Mouse (Mus musculus): ENCODE results near the gene Cdk9. TPM values are rescaled to one million over a fixed set of nuclear protein-coding genes. Genes with fewer than 3 reads are reported as not detected.

Cdk9 gene
- polyA plus RNA-seq, 1 experiment from 2014 or later, result 88.0 TPM

DNA sequence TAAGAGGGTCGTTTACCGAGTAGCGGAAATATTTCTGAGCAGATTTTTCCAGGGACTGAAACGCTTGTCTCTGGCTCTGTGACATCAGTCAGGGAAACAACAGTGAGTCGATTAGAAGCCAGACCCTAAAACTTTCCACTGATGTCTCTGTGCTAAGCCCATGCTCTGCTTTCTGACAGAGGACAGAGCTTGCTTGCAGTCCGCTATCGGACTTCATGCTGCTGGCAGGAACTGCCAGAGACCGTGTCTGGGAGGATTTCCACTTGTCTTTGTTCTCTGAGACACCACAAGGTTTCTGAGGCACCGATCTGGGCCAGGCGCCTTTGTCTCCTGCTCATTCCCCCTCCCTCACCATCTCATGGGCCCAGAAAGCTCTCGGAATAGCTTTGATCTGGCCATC is 45.1 kb downstream of the Cdk9 start:
- H3K9ac ChIP-seq (replicated peaks), result no peak overlapping the region
- H3K36me3 ChIP-seq, result no peaks in the 10 kb centered on the region
- H3K4me1 ChIP-seq, result no peaks in the 10 kb centered on the region
- 20% methylated on average over 11 of the region's 11 CpGs for WGBS
- no peak overlapping the region for H3K27ac ChIP-seq (replicated peaks)
- no peak overlapping the region for H3K4me2 ChIP-seq (replicated peaks)
- no peaks in the 10 kb centered on the region for H3K27me3 ChIP-seq
- H3K4me3 ChIP-seq, result no peak overlapping the region
- H3K9me3 ChIP-seq, result no peaks in the 10 kb centered on the region
- no peak for ATAC-seq (replicated peaks)

DNA sequence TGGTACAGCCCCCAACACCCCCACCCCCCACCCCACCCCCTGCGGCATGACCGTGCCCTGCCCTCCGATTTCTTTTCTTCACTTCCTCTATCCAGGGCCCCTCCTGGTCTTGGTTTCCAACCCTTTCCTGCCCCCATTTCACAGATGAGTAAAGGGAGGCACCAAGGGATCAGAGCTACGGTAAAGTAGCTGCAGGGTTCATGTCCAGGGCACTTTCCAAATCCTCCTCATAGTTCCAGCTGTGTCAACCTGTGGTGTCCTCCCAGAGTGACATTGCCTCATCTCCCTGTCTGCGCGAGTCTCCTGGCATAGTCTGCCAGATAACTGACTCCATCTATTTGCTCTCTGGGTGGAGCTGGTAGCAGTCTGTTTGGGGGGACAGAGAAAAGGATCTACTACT is 47.0 kb downstream of the Cdk9 start:
- no peaks in the 10 kb centered on the region for H3K36me3 ChIP-seq
- H3K9ac ChIP-seq (replicated peaks), result no peak overlapping the region
- H3K4me3 ChIP-seq, result no peak overlapping the region
- 92% methylated on average over 6 of the region's 6 CpGs for WGBS
- H3K4me1 ChIP-seq, result no peaks in the 10 kb centered on the region
- no peak overlapping the region for H3K27ac ChIP-seq (replicated peaks)
- H3K9me3 ChIP-seq, result no peaks in the 10 kb centered on the region
- no peak overlapping the region for H3K4me2 ChIP-seq (replicated peaks)
- no peak for ATAC-seq (replicated peaks)
- no peaks in the 10 kb centered on the region for H3K27me3 ChIP-seq

DNA sequence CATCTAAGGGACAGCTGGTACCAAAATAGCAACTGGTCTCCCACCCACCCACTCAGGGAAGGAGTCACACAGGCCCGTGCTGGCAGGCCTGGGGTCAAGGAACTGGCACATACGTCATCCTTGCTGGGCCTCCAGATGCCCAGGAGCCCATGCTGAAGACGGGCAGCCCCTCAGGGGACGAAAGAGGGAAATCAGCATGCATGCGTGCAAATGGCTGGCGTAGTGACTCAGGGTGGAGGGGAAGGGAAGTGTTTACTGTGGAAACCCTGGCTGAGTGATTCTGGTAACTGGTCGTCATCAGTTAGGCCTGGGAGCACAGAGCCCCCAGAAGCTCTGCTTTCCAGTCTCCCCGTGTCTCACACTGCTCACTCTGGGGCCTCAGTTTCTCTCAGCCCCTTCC is 47.5 kb downstream of the Cdk9 start:
- 80% methylated on average over 8 of the region's 8 CpGs for WGBS

DNA sequence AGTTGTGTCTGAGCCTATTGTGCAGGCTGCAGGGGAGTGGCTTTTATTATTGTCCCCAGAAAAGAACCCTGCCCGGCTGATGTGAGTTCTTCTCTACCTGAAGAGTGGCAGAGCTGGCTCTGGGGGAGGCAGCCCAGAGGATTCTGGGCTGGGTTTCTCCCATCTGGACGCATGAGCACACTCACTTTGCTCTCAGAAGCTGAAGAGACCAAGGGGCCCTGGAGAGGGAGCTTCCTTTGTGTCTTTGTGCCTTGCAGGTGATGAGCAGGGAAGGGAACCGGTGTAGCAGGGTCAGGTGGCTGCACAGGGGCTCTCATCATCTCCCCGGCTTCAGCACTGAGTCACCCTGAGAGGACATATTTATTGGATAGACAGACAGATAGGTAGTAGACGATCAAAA is 50.6 kb downstream of the Cdk9 start:
- H3K27ac ChIP-seq (replicated peaks), result no peak overlapping the region
- no peaks in the 10 kb centered on the region for H3K27me3 ChIP-seq
- H3K36me3 ChIP-seq, result no peaks in the 10 kb centered on the region
- H3K4me2 ChIP-seq (replicated peaks), result no peak overlapping the region
- H3K4me1 ChIP-seq, result no peaks in the 10 kb centered on the region
- H3K9me3 ChIP-seq, result no peaks in the 10 kb centered on the region
- no peak for ATAC-seq (replicated peaks)
- H3K9ac ChIP-seq (replicated peaks), result no peak overlapping the region
- no peak overlapping the region for H3K4me3 ChIP-seq
- WGBS, result 51% methylated on average over 5 of the region's 5 CpGs

More for the DNA sequence above, 47.5 kb downstream of the Cdk9 start:
- Histone ChIP-seq H3K27me3 (no peaks in the 10 kb centered on the region), H3K9me3 (no peaks in the 10 kb centered on the region), H3K9ac (replicated peaks) (no peak overlapping the region), H3K4me2 (replicated peaks) (no peak overlapping the region), H3K4me3 (no peak overlapping the region), H3K27ac (replicated peaks) (no peak overlapping the region), H3K36me3 (no peaks in the 10 kb centered on the region), H3K4me1 (no peaks in the 10 kb centered on the region)
- no peak for ATAC-seq (replicated peaks)

DNA sequence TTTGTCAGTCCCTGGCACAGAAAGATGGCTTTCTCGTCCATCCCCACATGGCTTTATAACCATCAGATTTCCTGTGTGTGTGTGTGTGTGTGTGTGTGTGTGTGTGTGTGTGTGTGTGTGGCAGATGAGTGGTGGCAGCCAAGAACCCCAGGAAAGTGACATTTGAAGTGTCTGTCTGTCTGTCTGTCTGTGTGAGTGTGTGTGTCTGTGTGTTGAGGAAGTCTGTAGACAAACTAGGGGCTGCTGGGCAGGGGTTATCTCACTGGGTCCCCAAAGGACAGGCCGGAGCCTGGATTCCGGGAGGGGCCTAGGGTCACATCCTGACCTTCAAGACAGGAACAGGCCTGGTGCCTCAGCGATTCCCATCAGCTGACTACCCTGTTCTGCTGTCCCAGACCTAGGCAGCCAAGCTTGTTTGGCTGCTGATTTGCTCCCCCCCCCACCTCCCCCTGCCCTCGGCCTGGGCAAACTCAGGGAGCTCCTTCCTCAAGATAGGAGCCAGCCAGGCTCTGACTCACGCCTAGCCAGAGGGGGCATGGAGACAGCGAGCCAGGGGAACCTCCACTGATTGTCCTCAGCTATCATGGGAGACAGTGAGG is 51.3 kb downstream of the Cdk9 start:
- Histone ChIP-seq H3K9ac (replicated peaks) (no peak overlapping the region), H3K36me3 (no peaks in the 10 kb centered on the region), H3K4me3 (no peak overlapping the region), H3K4me2 (replicated peaks) (no peak overlapping the region), H3K9me3 (no peaks in the 10 kb centered on the region), H3K4me1 (no peaks in the 10 kb centered on the region), H3K27me3 (no peaks in the 10 kb centered on the region), H3K27ac (replicated peaks) (no peak overlapping the region)
- 76% methylated on average over 7 of the region's 7 CpGs for WGBS
- no peak for ATAC-seq (replicated peaks)

DNA sequence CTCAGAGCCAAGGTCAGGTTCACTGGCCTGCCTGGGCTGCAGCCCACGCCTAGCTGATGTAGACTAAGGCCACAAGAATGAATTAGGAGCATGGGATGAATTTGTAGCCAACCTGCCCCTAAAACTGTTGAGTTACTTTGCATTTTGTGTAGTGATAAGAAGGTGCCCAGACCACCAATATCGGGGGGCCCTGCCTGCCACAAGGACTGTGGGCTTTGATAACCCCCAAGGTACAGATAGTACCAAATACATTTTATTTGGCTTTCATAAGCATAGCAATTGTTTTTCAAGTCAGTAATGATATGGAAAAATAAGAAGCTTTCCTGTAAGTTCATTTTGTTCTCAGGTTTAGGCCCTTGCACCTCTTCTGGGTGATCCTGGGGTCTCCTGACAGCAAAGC is 54.0 kb downstream of the Cdk9 start:
- no peak overlapping the region for H3K4me3 ChIP-seq
- no peaks in the 10 kb centered on the region for H3K9me3 ChIP-seq

DNA sequence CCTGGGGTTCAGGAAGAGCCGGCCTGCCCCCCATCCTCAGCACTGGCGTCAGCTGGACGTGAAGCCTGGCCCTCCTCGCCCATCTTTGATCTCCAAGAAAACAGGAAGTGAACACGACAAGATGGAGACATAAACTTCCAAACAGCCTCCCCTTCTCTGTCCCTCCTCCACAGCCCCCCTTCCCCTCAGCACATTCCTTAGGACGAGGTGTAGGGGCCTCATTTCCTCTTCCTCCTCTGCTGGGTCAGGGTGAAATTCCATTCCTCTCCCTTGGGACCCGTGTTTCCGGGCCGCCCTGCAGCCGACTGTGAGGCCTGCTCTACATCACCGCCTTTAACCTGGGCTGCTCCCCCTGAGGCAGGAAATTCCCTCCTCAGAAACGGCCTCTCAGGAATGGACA is 57.0 kb downstream of the Cdk9 start:
- 81% methylated on average over 12 of the region's 12 CpGs for WGBS
- H3K27ac ChIP-seq (replicated peaks), result no peak overlapping the region
- no peaks in the 10 kb centered on the region for H3K4me1 ChIP-seq
- ATAC-seq (replicated peaks), result no peak
- no peak overlapping the region for H3K4me3 ChIP-seq
- H3K9me3 ChIP-seq, result no peaks in the 10 kb centered on the region
- no peak overlapping the region for H3K4me2 ChIP-seq (replicated peaks)
- no peak overlapping the region for H3K9ac ChIP-seq (replicated peaks)
- no peaks in the 10 kb centered on the region for H3K36me3 ChIP-seq
- no peaks in the 10 kb centered on the region for H3K27me3 ChIP-seq

More for the DNA sequence above, 54.0 kb downstream of the Cdk9 start:
- no peaks in the 10 kb centered on the region for H3K36me3 ChIP-seq
- H3K4me1 ChIP-seq, result no peaks in the 10 kb centered on the region
- no peak overlapping the region for H3K9ac ChIP-seq (replicated peaks)
- WGBS, result 86% methylated on average over 2 of the region's 2 CpGs
- ATAC-seq (replicated peaks), result no peak
- no peak overlapping the region for H3K4me2 ChIP-seq (replicated peaks)
- no peak overlapping the region for H3K27ac ChIP-seq (replicated peaks)
- H3K27me3 ChIP-seq, result no peaks in the 10 kb centered on the region

MicroRNAs encoded within 50 kb of the gene (microRNA counts, 519-probe panel; counts per million panel counts)
- 2,065 counts per million, percentile 28 among the panel's probes with 10 or more counts for microRNA mmu-miR-2861

Small RNAs within 50 kb of the gene (microRNA-seq; reads per million reads assigned to microRNA genes)
- gene Gm47291 (not detected), gene Mir2861 (not detected), gene Mir3960 (not detected), gene Mir8093 (not detected)

Other genes starting within 250 kb of the Cdk9 start
- gene Fam102a, start 177.7 kb downstream of the Cdk9 start, polyA plus RNA-seq (2015; fragmentation: Nextera tagmentation; extraction: Ambion mirVana), result 5.7 and 6.1 TPM in 2 replicates
- gene Dpm2, start 142.2 kb downstream of the Cdk9 start, polyA plus RNA-seq (2015; fragmentation: Nextera tagmentation; extraction: Ambion mirVana), result 136 TPM in 2 replicates
- 3.5 and 4.2 TPM in 2 replicates for gene Pip5kl1, start 138.3 kb downstream of the Cdk9 start, polyA plus RNA-seq (2015; fragmentation: Nextera tagmentation; extraction: Ambion mirVana)
- 0.23 and 0.24 TPM in 2 replicates for gene 9430097D07Rik, start 137.4 kb downstream of the Cdk9 start, polyA plus RNA-seq (2015; fragmentation: Nextera tagmentation; extraction: Ambion mirVana)
- 25.9 and 26.4 TPM in 2 replicates for gene St6galnac4, start 126.0 kb downstream of the Cdk9 start, polyA plus RNA-seq (2015; fragmentation: Nextera tagmentation; extraction: Ambion mirVana)
- 16.6 and 19.3 TPM in 2 replicates for gene St6galnac6, start 113.4 kb downstream of the Cdk9 start, polyA plus RNA-seq (2015; fragmentation: Nextera tagmentation; extraction: Ambion mirVana)
- 74.1 and 79.6 TPM in 2 replicates for gene Ak1, start 91.3 kb downstream of the Cdk9 start, polyA plus RNA-seq (2015; fragmentation: Nextera tagmentation; extraction: Ambion mirVana)
- gene Eng, start 66.5 kb downstream of the Cdk9 start, polyA plus RNA-seq (2015; fragmentation: Nextera tagmentation; extraction: Ambion mirVana), result 23.4 and 25.1 TPM in 2 replicates
- gene Fpgs, start 8.9 kb downstream of the Cdk9 start, polyA plus RNA-seq (2015; fragmentation: Nextera tagmentation; extraction: Ambion mirVana), result 19.9 and 21.2 TPM in 2 replicates
- gene Sh2d3c, start 8.0 kb upstream of the Cdk9 start, polyA plus RNA-seq (2015; fragmentation: Nextera tagmentation; extraction: Ambion mirVana), result 39.5 and 39.7 TPM in 2 replicates
- gene 6330409D20Rik, start 27.9 kb upstream of the Cdk9 start, polyA plus RNA-seq (2015; fragmentation: Nextera tagmentation; extraction: Ambion mirVana), result 2.4 and 2.7 TPM in 2 replicates
- gene Tor2a, start 44.2 kb upstream of the Cdk9 start, polyA plus RNA-seq (2015; fragmentation: Nextera tagmentation; extraction: Ambion mirVana), result 63.2 and 66.3 TPM in 2 replicates
- gene Ttc16, start 62.6 kb upstream of the Cdk9 start, polyA plus RNA-seq (2015; fragmentation: Nextera tagmentation; extraction: Ambion mirVana), result 0.61 and 0.66 TPM in 2 replicates
- 4.8 and 6.6 TPM in 2 replicates for gene Ptrh1, start 62.7 kb upstream of the Cdk9 start, polyA plus RNA-seq (2015; fragmentation: Nextera tagmentation; extraction: Ambion mirVana)
- 0.61 and 1.0 TPM in 2 replicates for gene Cfap157, start 71.4 kb upstream of the Cdk9 start, polyA plus RNA-seq (2015; fragmentation: Nextera tagmentation; extraction: Ambion mirVana)
- gene Stxbp1, start 134.2 kb upstream of the Cdk9 start, polyA plus RNA-seq (2015; fragmentation: Nextera tagmentation; extraction: Ambion mirVana), result 191 and 197 TPM in 2 replicates
- gene Fam129b, start 163.0 kb upstream of the Cdk9 start, polyA plus RNA-seq (2015; fragmentation: Nextera tagmentation; extraction: Ambion mirVana), result 33.5 TPM in 2 replicates
- gene Rpl12, start 248.5 kb upstream of the Cdk9 start, polyA plus RNA-seq (2015; fragmentation: Nextera tagmentation; extraction: Ambion mirVana), result 96.9 and 99.7 TPM in 2 replicates
- 16.7 and 17.8 TPM in 2 replicates for gene Lrsam1, start 248.5 kb upstream of the Cdk9 start, polyA plus RNA-seq (2015; fragmentation: Nextera tagmentation; extraction: Ambion mirVana)

All from forebrain, embryonic 15.5 days (tissue).